Mouse (Mus musculus) brain, embryonic 18.5 days (tissue): Measurements from ENCODE around the gene Aen.

Experiments
- DNase-seq: peaks from one replicate; pipeline ENCODE4 v3.0.0-alpha.2; 2012; ENCODE audit warnings: low read depth, low spot score

The Aen gene

DNA sequence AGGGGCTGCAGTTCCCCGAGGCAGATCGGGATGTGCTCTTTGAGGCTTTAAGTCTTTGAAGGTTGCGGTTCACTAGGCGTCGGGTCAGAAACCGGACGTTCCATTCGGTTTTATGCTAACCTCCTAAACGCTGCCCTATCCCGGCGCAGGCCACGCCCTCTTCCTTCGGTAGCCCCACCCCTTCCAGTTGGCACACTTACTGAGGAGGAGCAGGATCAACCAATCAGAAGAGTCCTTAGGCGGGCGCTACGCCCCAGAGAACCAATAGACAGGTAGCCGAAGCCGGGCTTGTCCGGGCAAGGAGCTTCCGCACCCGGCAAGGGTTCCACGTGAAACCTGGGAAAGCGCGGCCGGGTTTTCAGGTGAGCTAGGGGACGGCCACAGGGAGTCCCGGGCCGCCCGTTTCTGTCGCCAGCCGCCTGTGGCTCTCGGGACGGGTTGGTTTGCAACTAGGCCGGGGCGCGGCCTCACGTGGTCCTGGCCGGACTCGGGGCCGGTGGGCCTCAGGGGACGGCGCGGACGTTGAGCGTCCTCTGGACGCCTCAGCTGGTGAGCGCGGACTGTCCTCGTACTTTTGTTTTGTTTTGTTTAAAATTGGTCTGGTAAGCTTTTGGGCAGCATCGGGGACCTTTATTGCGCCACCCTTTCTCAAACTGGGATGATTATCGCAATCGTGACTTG is at the start of gene Aen:
Gene Aen (plus strand): TSS at position 202 of the 681 bp plus-strand sequence.
- peak; percentile 93 for DNase-seq

- DNase-seq: no peak
Observed at GRCm38 (mm10) chr7:78846066-78846716, 49.5 kb upstream of the Aen start.

GRCm38 (mm10) chr7:78846737-78847434 is 48.8 kb upstream of the Aen start, which contains the start of gene Det1:
Gene Det1, minus strand, starts transcription at chr7:78847263.
- peak; percentile 81 for DNase-seq

DNA sequence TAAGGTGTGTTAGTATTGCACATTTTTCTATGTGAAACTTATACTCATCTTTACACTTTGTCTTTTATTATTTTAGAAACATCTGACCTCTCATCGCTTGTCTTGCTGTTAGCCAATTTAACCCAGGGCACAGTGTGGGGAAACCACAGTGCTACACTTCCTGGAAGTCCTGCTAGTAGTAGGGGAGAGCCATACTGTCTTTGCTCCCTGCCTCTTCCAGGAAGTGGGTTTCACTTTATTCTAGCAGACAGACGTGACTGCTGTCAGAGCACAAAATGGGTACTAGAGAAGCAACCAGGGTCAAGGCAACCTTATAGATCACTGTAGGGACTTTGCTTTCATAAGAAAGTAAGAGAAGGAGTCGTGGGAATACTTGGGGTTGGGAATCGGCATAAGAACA is 41.6 kb upstream of the Aen start:
- no peak for DNase-seq

DNA sequence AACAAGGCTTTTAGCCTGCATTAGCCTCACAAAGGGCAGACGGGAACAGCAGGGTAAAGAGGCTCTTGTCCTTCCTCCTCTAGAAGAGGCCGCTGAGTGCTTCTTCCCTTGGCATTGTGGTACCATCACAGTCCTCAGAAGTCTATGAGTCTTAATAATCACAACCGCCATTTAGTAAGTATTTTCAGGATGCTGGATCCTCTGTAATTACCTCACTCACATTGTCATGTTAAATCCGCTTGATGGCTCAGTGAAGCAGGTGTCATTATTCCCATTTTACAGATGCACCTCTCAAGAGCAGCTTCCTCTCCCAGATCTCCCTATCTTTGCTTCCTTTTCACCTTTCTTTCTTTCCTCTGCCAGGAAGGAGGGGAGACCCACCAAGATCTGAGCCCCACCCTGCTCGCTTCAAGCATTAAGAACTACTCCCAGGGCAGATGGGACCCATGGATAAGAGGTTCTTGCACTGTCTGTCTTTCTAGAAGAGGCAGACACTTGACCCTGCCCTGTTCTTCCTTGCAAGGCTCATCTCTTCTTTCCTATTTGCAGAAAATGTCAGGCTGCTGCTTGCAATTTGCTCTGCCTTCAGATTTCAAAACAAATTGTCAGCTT is 40.5 kb upstream of the Aen start:
- DNase-seq: no peak

DNA sequence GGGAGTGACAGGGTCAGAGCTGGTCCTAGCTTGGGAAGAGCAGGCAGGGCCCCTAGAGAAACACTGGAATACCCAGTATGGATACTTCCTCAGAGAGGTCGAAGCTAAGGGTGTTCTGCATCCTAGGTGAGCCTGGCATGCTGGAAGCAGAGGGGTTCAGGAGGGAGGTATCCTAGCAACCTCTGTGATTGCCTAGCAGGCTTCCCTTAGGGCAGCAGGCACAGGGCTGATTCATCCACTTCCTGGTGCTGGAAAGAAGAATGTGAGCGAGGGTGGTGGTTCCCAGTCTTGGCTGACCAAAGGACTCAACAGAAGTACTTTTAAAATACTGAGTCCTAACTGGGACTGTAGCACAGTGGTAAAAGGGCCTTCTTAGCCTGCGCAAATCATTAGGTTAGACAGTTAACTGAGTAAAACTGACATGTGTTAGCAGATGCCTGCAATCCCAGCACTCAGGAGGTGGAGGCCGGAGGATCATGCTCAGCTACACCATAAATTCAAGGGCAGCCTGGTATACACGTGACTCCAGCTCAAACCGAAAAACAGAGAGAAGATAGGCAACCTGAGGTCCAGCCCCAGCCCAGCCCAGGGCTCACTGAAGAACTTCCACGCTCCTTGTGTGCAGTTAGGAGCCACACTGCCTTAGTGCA is 31.7 kb upstream of the Aen start:
- no peak for DNase-seq

DNA sequence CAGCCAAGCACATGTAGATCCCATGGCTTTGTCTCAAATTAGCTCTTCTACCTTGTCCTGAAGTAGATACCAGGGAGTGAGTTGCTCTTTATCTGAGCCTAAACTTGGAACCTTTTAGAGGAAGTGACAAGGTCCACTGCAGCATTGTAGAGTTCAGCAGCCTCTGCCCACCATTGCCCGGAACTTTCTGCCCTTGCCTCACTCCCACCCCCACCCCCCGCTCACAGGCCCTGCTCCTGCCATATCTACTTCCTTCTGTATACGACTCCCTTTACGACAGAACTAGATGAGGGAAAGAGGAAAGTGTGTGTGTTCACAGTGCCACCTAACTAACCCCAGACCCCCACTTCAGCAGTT is 31.2 kb upstream of the Aen start:
- DNase-seq: no peak

- DNase-seq: no peak
Observed at GRCm38 (mm10) chr7:78865212-78865949, 30.3 kb upstream of the Aen start.

DNA sequence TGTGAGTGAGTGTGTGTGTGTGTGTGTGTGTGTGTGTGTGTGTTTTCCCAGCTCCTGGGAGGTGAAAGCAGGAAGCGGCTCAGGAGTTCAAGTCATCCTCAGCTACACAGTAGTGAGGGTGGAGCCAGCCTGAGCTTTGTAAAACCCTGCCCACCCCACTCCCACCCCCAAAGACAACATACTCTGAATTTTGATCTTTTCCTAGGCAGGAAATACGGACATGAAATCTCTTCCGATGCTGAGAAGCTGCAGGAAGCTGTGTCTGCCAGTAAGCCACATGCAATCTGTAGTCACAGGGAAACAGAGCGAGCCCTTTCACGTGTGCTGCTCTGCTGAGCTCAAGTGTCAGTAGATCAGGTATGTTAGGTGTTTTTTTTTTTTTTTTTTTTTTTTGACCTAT is 26.9 kb upstream of the Aen start:
- no peak for DNase-seq

GRCm38 (mm10) chr7:78872366-78872765 is 23.3 kb upstream of the Aen start:
- no peak for DNase-seq

- DNase-seq: no peak
Observed at GRCm38 (mm10) chr7:78872831-78873230, 22.8 kb upstream of the Aen start.

GRCm38 (mm10) chr7:78881607-78882468 is 13.8 kb upstream of the Aen start:
- no peak for DNase-seq

GRCm38 (mm10) chr7:78882469-78882837 is 13.2 kb upstream of the Aen start:
- DNase-seq: no peak

GRCm38 (mm10) chr7:78883016-78883725 is 12.5 kb upstream of the Aen start:
- no peak for DNase-seq

- no peak for DNase-seq
Observed at GRCm38 (mm10) chr7:78883726-78884060, 12.0 kb upstream of the Aen start.

DNA sequence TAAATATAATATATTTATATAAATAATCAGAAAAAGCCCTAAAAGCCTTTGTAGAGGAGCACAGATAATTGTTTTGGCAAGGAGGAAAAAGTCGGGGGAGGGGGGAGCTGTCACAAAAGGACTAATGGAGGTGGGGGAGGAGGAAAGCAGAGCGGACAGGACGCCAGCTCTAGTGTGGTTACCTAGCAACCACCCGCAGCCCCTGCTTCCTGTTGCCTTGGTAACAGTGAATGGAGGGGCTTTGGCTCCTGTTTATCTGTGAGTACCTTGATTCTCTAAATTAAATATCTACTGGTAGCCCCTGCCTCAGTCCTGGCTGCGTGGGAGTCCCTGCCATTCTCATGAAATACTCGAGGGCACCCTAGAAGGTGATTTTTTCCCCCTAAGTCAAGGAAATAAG is 11.5 kb upstream of the Aen start:
- DNase-seq: no peak

- DNase-seq: no peak
Observed at GRCm38 (mm10) chr7:78885404-78885803, 10.2 kb upstream of the Aen start.

GRCm38 (mm10) chr7:78886496-78886895 is 9.2 kb upstream of the Aen start:
- DNase-seq: no peak

DNA sequence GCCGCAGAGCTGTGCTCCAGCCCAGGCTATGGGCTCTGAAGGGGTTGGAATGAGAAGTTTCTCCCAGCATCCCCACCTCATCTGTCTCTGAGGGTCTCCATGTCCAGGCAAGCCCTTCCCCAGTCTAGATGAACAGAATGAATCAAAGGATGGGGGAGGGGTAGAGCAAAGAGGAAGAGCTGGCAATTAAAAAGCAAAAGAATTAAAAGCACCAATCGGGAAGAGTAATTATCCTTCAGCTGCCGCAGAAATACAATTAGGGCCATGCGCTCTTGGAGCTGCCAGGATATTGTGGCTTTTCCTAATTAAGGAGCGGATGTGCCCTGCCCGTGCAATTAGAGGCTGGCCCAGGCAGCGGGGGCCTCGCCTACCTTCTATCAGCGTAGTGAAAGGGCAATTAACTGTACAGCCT is 8.2 kb upstream of the Aen start:
- DNase-seq: no peak

DNA sequence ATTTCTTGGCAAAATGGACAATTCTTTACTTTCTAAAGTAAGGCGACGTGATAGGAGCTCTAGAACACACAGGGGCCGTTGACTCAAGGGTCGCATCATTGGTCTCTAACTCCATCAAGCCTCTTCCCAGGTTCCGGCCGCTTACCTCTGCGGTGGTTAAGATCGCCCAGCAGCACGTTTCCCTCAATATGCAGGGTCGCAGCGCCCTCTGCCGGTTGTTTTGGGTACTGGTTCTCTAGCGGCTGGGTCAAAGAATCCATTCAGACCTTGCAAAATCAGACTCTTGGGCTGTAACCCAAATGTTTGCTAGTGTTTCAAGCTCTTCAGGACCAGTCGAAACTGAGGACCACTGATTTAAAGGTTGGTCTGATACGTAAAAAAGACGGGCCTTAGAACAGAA is 5.0 kb upstream of the Aen start:
- no peak for DNase-seq
